Mouse (Mus musculus) layer of hippocampus, postnatal 36 days (tissue): ENCODE results near the gene Dars. TPM values are rescaled to one million over a fixed set of nuclear protein-coding genes. Genes with fewer than 3 reads are reported as not detected.
"Not testable (repeated sequence)": the region's sequence is repeated elsewhere in the genome, so short reads cannot be mapped to it uniquely, and the experiment has no call there.

ENCODE experiments used
- DNase-seq, 2 experiments: peaks; one replicate each; pipeline ENCODE4 v3.0.0; 2022
- total RNA-seq, 2 experiments: library from RNA; stranded (reverse); gene quantifications; 2 replicates each; pipeline ENCODE4 v1.2.3; 2021

Gene Dars
- total RNA-seq, 2 experiments from 2014 or later, result 68.6 to 72.3 TPM

GRCm38 (mm10) chr1:128337708-128338320, 79.4 kb downstream of the Dars start:
- DNase-seq, result no peak

GRCm38 (mm10) chr1:128330313-128330712, 86.9 kb downstream of the Dars start:
- DNase-seq, result no peak

GRCm38 (mm10) chr1:128328218-128328617, 89.0 kb downstream of the Dars start, which contains the start of gene Lct:
Gene Lct (minus strand): TSS chr1:128328318.
- DNase-seq, result no peak

DNA sequence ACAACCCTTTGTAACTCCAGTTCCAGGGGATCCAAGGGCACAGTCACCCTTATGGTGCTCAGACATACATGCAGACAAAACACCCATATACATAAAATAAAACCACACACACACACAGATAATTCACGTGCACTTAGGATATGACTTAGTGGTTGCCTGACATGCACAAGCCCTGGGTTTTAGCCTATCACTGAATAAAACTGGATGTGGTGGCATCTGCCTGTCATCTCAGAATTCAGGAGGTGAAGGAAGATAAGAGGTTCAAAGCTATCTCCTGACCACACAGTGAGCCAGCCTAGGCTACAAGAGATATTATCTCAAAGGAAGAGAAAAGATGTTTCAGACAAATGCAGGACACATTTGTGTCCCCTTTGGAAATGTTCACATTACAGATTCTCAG, 90.0 kb downstream of the Dars start:
- DNase-seq, result no peak

DNA sequence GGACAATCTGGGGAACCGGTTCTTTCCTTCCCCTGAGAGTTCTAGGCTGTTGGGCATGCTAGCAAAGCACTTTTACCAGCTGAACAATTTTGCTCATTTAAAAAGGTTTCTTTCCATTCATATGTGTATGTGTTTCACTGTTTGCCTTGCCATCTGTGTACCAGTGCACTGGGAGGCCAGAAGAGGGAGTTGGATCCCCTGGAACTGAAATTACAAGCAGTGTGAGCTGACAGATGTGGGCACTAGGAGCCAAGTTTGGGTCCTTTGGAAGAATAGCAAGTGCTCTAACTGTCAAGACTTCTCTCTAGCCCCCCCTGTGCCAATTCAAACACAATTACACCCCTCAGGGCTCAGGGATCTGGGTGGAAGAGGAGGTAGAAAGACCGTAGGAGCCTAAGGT, 92.4 kb downstream of the Dars start:
- no peak for DNase-seq

- DNase-seq, result no peak
Measured at GRCm38 (mm10) chr1:128323026-128323643, 94.0 kb downstream of the Dars start.

- not testable (repeated sequence) for DNase-seq
Measured at GRCm38 (mm10) chr1:128319266-128319665, 97.9 kb downstream of the Dars start.

- DNase-seq, result no peak
Measured at GRCm38 (mm10) chr1:128314665-128315064, 102.5 kb downstream of the Dars start.

Other genes starting within 250 kb of the Dars start
- 10 to 100 TPM; 58.6 to 66.6 TPM for gene Ubxn4, start 173.4 kb downstream of the Dars start, total RNA-seq
- gene Lct, start 89.0 kb downstream of the Dars start, total RNA-seq, result 10 to 100 TPM; 58.3 to 71.0 TPM
- gene Mcm6, start 57.7 kb downstream of the Dars start, total RNA-seq, result 10 to 100 TPM; 15.5 to 16.4 TPM
- gene Cxcr4, start 174.9 kb upstream of the Dars start, total RNA-seq, result 1 to 10 TPM; 5.9 to 6.1 TPM